Mouse (Mus musculus): ENCODE measurements around the gene Tesc. TPM values are rescaled to one million over a fixed set of nuclear protein-coding genes. Genes with fewer than 3 reads are reported as not detected.
A peak's percentile ranks its signal among the peaks of the same experiment; 100 is the strongest.

Gene Tesc
- polyA plus RNA-seq, 1 experiment, result not detected

- no peaks in the 10 kb centered on the region for H3K4me1 ChIP-seq (ENCODE audit: control insufficient read depth, insufficient read depth, low read length)
- H3K4me3 ChIP-seq (ENCODE audit: insufficient read depth, low read length), result no peak overlapping the region
- H3K27ac ChIP-seq (ENCODE audit: insufficient read depth, low read depth, low read length), result no peak overlapping the region
- TF ChIP-seq POLR2A (IDR thresholded peaks at IDR 0.05; ENCODE audit: borderline replicate concordance, low read depth, low read length) (no peak), CTCF (IDR thresholded peaks at IDR 0.05; ENCODE audit: low read depth, low read length) (no peak)
Observed at GRCm38 (mm10) chr5:117993550-117993949, 34.0 kb upstream of the Tesc start.

GRCm38 (mm10) chr5:117995372-117995901 is 32.1 kb upstream of the Tesc start:
- H3K4me1 ChIP-seq (ENCODE audit: control insufficient read depth, insufficient read depth, low read length), result no peaks in the 10 kb centered on the region
- H3K27ac ChIP-seq (ENCODE audit: insufficient read depth, low read depth, low read length), result no peak overlapping the region
- no peak overlapping the region for H3K4me3 ChIP-seq (ENCODE audit: insufficient read depth, low read length)
- TF ChIP-seq POLR2A (IDR thresholded peaks at IDR 0.05; ENCODE audit: borderline replicate concordance, low read depth, low read length) (no peak), CTCF (IDR thresholded peaks at IDR 0.05; ENCODE audit: low read depth, low read length) (no peak)

GRCm38 (mm10) chr5:117995911-117996310 is 31.6 kb upstream of the Tesc start:
- H3K4me1 ChIP-seq (ENCODE audit: control insufficient read depth, insufficient read depth, low read length), result no peaks in the 10 kb centered on the region
- no peak overlapping the region for H3K4me3 ChIP-seq (ENCODE audit: insufficient read depth, low read length)
- TF ChIP-seq CTCF (IDR thresholded peaks at IDR 0.05; ENCODE audit: low read depth, low read length) (no peak), POLR2A (IDR thresholded peaks at IDR 0.05; ENCODE audit: borderline replicate concordance, low read depth, low read length) (no peak)
- H3K27ac ChIP-seq (ENCODE audit: insufficient read depth, low read depth, low read length), result no peak overlapping the region

- TF ChIP-seq POLR2A (IDR thresholded peaks at IDR 0.05; ENCODE audit: borderline replicate concordance, low read depth, low read length), result no peak
- TF ChIP-seq CTCF (IDR thresholded peaks at IDR 0.05; ENCODE audit: low read depth, low read length), result no peak
- no peaks in the 10 kb centered on the region for H3K4me1 ChIP-seq (ENCODE audit: control insufficient read depth, insufficient read depth, low read length)
- H3K4me3 ChIP-seq (ENCODE audit: insufficient read depth, low read length), result no peak overlapping the region
- no peak overlapping the region for H3K27ac ChIP-seq (ENCODE audit: insufficient read depth, low read depth, low read length)
Observed at GRCm38 (mm10) chr5:117996581-117996980, 31.0 kb upstream of the Tesc start.

GRCm38 (mm10) chr5:117997434-117997970 is 30.0 kb upstream of the Tesc start:
- Histone ChIP-seq H3K4me1 (ENCODE audit: control insufficient read depth, insufficient read depth, low read length) (no peaks in the 10 kb centered on the region), H3K27ac (ENCODE audit: insufficient read depth, low read depth, low read length) (no peak overlapping the region), H3K4me3 (ENCODE audit: insufficient read depth, low read length) (no peak overlapping the region)
- TF ChIP-seq POLR2A (IDR thresholded peaks at IDR 0.05; ENCODE audit: borderline replicate concordance, low read depth, low read length), result no peak

- no peak overlapping the region for H3K4me3 ChIP-seq (ENCODE audit: insufficient read depth, low read length)
- no peaks in the 10 kb centered on the region for H3K4me1 ChIP-seq (ENCODE audit: control insufficient read depth, insufficient read depth, low read length)
- no peak for TF ChIP-seq POLR2A (IDR thresholded peaks at IDR 0.05; ENCODE audit: borderline replicate concordance, low read depth, low read length)
- TF ChIP-seq CTCF (IDR thresholded peaks at IDR 0.05; ENCODE audit: low read depth, low read length), result no peak
- H3K27ac ChIP-seq (ENCODE audit: insufficient read depth, low read depth, low read length), result no peak overlapping the region
Observed at GRCm38 (mm10) chr5:117999061-117999460, 28.5 kb upstream of the Tesc start.

- Histone ChIP-seq H3K27ac (ENCODE audit: insufficient read depth, low read depth, low read length) (no peak overlapping the region), H3K4me3 (ENCODE audit: insufficient read depth, low read length) (no peak overlapping the region), H3K4me1 (ENCODE audit: control insufficient read depth, insufficient read depth, low read length) (no peaks in the 10 kb centered on the region)
- no peak for TF ChIP-seq CTCF (IDR thresholded peaks at IDR 0.05; ENCODE audit: low read depth, low read length)
- no peak for TF ChIP-seq POLR2A (IDR thresholded peaks at IDR 0.05; ENCODE audit: borderline replicate concordance, low read depth, low read length)
Observed at GRCm38 (mm10) chr5:117999584-117999983, 28.0 kb upstream of the Tesc start.

GRCm38 (mm10) chr5:118002059-118002458 is 25.5 kb upstream of the Tesc start:
- no peak overlapping the region for H3K27ac ChIP-seq (ENCODE audit: insufficient read depth, low read depth, low read length)
- H3K4me3 ChIP-seq (ENCODE audit: insufficient read depth, low read length), result no peak overlapping the region
- no peak for TF ChIP-seq POLR2A (IDR thresholded peaks at IDR 0.05; ENCODE audit: borderline replicate concordance, low read depth, low read length)
- peak; percentile 74 for TF ChIP-seq CTCF (IDR thresholded peaks at IDR 0.05; ENCODE audit: low read depth, low read length)
- H3K4me1 ChIP-seq (ENCODE audit: control insufficient read depth, insufficient read depth, low read length), result no peaks in the 10 kb centered on the region

- TF ChIP-seq POLR2A (IDR thresholded peaks at IDR 0.05; ENCODE audit: borderline replicate concordance, low read depth, low read length) (no peak), CTCF (IDR thresholded peaks at IDR 0.05; ENCODE audit: low read depth, low read length) (peak; percentile 96)
- Histone ChIP-seq H3K27ac (ENCODE audit: insufficient read depth, low read depth, low read length) (no peak overlapping the region), H3K4me3 (ENCODE audit: insufficient read depth, low read length) (no peak overlapping the region), H3K4me1 (ENCODE audit: control insufficient read depth, insufficient read depth, low read length) (no peaks in the 10 kb centered on the region)
Observed at GRCm38 (mm10) chr5:118004619-118005018, 22.9 kb upstream of the Tesc start.

- Histone ChIP-seq H3K4me1 (ENCODE audit: control insufficient read depth, insufficient read depth, low read length) (no peaks in the 10 kb centered on the region), H3K27ac (ENCODE audit: insufficient read depth, low read depth, low read length) (no peak overlapping the region), H3K4me3 (ENCODE audit: insufficient read depth, low read length) (no peak overlapping the region)
- TF ChIP-seq POLR2A (IDR thresholded peaks at IDR 0.05; ENCODE audit: borderline replicate concordance, low read depth, low read length) (no peak), CTCF (IDR thresholded peaks at IDR 0.05; ENCODE audit: low read depth, low read length) (no peak)
Observed at GRCm38 (mm10) chr5:118005728-118006127, 21.8 kb upstream of the Tesc start.
